Mouse (Mus musculus): ENCODE data around the gene Emb. TPM values are rescaled to one million over a fixed set of nuclear protein-coding genes. Genes with fewer than 3 reads are reported as not detected.

Gene Emb
- polyA plus RNA-seq, 1 experiment from 2014 or later: 17.3 TPM

DNA sequence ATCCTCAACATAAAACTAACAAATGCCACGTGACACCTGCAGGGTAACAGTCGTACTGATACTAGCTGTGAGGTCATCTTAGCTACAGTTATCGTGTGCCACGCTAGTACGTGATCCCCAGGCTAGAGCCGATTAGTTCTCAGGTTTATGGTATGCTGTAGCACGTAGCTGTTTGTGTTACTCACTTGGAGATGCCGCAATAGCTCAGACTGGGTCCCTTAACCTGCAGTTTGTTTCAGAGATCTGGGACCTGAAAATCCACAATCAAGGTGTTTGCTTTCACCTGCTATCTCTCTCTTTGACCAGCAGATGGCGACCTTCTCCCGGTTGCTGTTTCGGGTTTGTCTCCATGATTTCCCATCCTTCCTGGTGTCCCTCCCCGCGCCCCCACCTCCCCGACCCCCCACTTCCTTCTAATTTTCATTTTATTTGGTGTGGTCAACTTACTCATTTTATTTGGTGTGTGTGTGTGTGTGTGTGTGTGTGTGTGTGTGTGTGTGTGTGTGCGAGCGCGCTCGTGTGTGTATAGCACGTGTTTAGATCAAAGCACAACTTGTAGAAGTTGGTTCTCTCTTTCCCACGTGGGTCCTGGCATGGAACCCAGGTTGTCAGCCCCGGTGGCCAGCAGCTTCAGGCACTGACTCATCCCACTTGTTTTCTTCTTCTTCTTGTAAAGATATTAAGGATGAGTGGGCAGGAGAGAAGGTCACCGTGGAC is 5.4 kb upstream of the Emb start:
- no peak; the same call in 1 of the 2 replicates for ATAC-seq (ENCODE audit: low read depth)
- Histone ChIP-seq H3K36me3 (no peaks in the 10 kb centered on the region), H3K27me3 (no peaks in the 10 kb centered on the region), H3K9ac (no peak overlapping the region), H3K27ac (no peak overlapping the region), H3K4me1 (replicated peaks) (no peaks in the 10 kb centered on the region), H3K9me3 (replicated peaks) (no peaks in the 10 kb centered on the region), H3K4me3 (replicated peaks) (no peak overlapping the region), H3K4me2 (no peak overlapping the region)
- no peak for DNase-seq
- WGBS (ENCODE audit: insufficient replicate concordance): 34% methylated on average over 22 of the region's 22 CpGs

DNA sequence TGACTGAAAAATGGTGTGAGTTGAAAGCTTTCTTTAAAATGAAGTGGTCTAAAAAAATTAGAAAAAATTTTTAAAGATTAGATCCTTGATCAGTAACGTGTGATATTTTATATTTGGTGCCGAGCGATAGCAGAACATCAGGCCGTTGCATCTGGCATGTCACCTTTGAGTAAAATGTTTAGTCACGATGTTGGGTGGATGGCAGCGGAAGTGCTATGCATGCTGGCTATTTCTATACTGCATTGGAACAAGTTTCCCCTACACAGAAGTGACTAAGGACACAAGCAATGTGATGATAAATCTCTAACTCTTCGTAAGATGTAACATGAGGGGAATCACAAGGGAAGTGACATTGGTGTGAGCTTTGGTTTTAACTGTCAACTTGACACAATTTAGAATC is 3.7 kb upstream of the Emb start:
- no peak for DNase-seq
- no peaks in the 10 kb centered on the region for H3K27me3 ChIP-seq
- H3K4me3 ChIP-seq (replicated peaks): no peak overlapping the region
- 81% methylated on average over 7 of the region's 7 CpGs for WGBS (ENCODE audit: insufficient replicate concordance)
- H3K36me3 ChIP-seq: no peaks in the 10 kb centered on the region
- H3K27ac ChIP-seq: no peak overlapping the region
- H3K4me1 ChIP-seq (replicated peaks): no peaks in the 10 kb centered on the region
- H3K4me2 ChIP-seq: no peak overlapping the region
- ATAC-seq (ENCODE audit: low read depth): no peak
- no peaks in the 10 kb centered on the region for H3K9me3 ChIP-seq (replicated peaks)
- H3K9ac ChIP-seq: no peak overlapping the region

DNA sequence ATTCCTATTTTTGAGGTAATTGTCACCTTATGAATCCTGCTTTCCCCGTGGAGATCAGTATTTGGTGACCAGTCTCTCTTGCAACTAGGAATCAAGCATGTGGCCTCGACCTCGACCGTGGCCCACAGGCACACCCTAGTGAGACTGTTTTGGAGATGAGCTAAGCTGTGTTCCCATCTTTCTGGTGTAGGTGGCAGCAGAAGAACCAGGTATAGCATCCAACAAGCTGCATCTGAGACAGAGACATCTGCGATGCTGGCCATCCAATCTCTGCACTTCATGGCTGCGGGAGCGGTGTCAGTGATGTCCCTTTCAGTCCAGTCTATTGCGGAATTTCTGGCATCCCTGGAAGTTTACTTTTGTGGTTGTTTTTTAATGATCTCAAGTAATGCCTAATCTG is 2.3 kb upstream of the Emb start:
- no peaks in the 10 kb centered on the region for H3K36me3 ChIP-seq
- no peak overlapping the region for H3K27ac ChIP-seq
- H3K4me1 ChIP-seq (replicated peaks): no peaks in the 10 kb centered on the region
- no peak overlapping the region for H3K9ac ChIP-seq
- DNase-seq (no peak), ATAC-seq (ENCODE audit: low read depth) (no peak)
- no peaks in the 10 kb centered on the region for H3K9me3 ChIP-seq (replicated peaks)
- no peaks in the 10 kb centered on the region for H3K27me3 ChIP-seq
- no peak overlapping the region for H3K4me2 ChIP-seq
- 74% methylated on average over 8 of the region's 8 CpGs for WGBS (ENCODE audit: insufficient replicate concordance)
- H3K4me3 ChIP-seq (replicated peaks): no peak overlapping the region

DNA sequence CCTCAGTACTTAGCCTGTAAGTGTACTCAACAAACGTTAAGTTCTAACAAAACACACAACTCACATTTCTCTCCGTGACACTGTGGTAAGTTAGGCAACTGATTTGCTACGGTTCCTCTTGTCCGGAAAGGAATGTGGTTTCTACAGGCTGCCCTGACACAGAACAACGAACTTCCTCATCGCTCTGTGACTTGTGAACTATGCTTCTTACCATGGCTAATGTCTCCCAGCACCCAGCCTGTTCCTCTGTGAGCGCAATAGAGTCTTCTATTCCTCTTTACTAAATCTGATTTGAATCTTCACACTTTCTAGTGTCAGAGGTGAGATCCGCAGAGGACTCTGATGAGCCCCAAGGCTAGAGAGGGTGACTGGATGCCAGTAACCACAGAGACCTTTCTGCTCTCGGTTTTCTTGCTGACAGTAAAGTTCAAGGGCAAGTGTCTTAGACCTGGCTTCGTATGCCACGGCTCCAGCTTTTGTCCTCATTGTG is 3.1 kb downstream of the Emb start:
- Histone ChIP-seq H3K27me3 (no peaks in the 10 kb centered on the region), H3K4me3 (replicated peaks) (no peak overlapping the region), H3K27ac (no peak overlapping the region), H3K4me2 (no peak overlapping the region), H3K9me3 (replicated peaks) (no peaks in the 10 kb centered on the region), H3K36me3 (no peaks in the 10 kb centered on the region), H3K4me1 (replicated peaks) (peaks cover 7% of the 10 kb centered on the region), H3K9ac (no peak overlapping the region)
- ATAC-seq (ENCODE audit: low read depth) (no peak), DNase-seq (no peak)
- 10% methylated on average over 11 of the region's 11 CpGs for WGBS (ENCODE audit: insufficient replicate concordance)

DNA sequence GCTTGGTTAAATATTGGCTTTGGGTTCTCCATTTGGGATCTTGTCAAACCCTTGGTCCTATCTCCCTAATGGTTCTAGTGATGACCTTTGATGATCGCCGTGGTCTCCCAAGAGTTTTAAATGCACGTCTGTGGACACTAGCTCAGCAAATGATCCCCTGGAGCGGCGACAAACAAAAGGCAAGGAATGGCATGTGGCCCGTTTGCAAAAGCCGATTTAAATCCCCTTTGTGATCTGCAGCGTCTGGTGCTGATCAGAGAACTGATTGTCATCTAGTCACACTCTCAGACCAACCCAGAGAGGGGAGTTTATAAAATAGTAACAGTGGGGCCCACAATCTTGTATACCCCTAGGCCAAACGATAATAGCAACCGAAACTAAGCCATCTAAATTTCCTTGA is 7.1 kb downstream of the Emb start:
- no peak for ATAC-seq (ENCODE audit: low read depth)
- Histone ChIP-seq H3K36me3 (no peaks in the 10 kb centered on the region), H3K4me2 (no peak overlapping the region), H3K4me3 (replicated peaks) (no peak overlapping the region), H3K9ac (no peak overlapping the region), H3K9me3 (replicated peaks) (no peaks in the 10 kb centered on the region), H3K27ac (no peak overlapping the region), H3K4me1 (replicated peaks) (peaks cover 14% of the 10 kb centered on the region), H3K27me3 (peaks cover 16% of the 10 kb centered on the region)
- 41% methylated on average over 10 of the region's 10 CpGs for WGBS (ENCODE audit: insufficient replicate concordance)
- DNase-seq: no peak

DNA sequence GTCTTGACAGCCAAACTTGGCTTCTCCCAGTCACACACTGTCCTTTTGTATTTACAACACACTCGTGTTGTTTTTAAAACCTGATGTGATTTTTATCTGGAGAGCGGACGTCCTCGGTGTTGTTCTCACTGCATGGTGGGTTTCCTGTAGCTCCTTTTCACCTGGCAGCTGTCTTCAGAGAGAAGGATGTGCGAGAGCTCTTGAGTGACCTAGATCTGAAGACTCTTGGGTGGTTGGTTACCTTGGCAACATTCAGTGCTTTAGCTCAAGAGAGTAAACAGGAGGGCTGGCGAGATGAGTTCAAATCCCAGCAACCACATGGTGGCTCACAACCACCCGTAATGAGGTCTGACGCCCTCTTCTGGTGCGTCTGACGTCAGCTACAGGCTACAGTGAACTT is 7.8 kb downstream of the Emb start:
- no peak for DNase-seq
- WGBS (ENCODE audit: insufficient replicate concordance): 32% methylated on average over 10 of the region's 10 CpGs

DNA sequence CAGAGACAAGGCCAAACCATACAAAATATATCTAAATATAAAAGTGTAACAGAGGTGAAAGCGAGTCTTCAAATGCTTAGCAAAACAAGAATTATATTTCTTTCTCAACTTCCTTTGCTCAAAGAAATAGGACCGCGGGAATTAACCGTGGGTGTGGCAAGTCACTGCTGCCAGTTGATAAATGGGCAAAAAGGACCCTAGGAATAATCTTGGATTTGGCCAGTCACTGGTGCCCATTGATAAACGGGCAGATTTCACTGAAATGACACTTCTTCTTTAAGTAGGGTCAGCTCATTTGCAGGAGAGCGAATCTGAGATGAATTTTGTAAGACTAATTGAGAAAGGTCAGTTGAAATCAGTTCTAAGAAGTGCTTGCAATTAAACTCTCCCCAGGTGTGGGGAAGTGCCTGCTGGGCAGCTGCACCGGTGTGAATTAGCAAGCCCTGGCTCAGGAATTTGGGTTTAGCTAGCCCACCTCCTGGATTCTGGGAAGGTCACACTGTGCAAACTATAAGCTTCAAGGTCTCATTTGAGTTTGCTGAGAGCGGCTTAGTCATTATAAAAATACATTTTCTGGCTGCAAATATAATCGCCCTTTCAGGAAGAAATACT is 8.5 kb downstream of the Emb start:
- Histone ChIP-seq H3K27ac (no peak overlapping the region), H3K9me3 (replicated peaks) (no peaks in the 10 kb centered on the region), H3K4me2 (no peak overlapping the region), H3K9ac (no peak overlapping the region), H3K36me3 (no peaks in the 10 kb centered on the region), H3K4me3 (replicated peaks) (no peak overlapping the region), H3K4me1 (replicated peaks) (peaks cover 17% of the 10 kb centered on the region), H3K27me3 (peaks cover 30% of the 10 kb centered on the region)
- DNase-seq (no peak), ATAC-seq (ENCODE audit: low read depth) (no peak)
- WGBS (ENCODE audit: insufficient replicate concordance): 28% methylated on average over 9 of the region's 9 CpGs

More for the DNA sequence above, 7.8 kb downstream of the Emb start:
- Histone ChIP-seq H3K27ac (no peak overlapping the region), H3K4me3 (replicated peaks) (no peak overlapping the region), H3K27me3 (peaks cover 22% of the 10 kb centered on the region), H3K9me3 (replicated peaks) (no peaks in the 10 kb centered on the region), H3K9ac (no peak overlapping the region), H3K4me1 (replicated peaks) (peaks cover 17% of the 10 kb centered on the region), H3K4me2 (no peak overlapping the region), H3K36me3 (no peaks in the 10 kb centered on the region)
- ATAC-seq (ENCODE audit: low read depth): no peak

DNA sequence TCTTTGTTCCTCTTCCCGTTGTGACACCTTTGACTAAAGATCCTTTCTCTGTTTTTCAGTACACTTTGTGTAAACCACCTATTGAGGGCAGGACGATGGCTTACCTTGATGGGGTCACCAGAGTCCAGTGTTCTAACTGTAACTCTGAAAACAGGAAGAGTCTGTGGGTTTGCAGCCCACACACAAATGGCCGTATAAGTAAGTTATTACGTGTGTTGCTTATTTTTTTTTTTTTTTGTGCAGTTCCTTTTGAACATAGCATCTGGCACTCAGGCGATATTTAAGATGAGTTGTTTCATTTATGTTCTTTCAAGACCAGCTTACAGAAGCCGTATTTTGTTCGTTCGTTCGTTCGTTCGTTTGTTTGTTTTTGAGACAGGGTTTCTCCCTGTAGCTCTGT is 9.3 kb downstream of the Emb start:
- 44% methylated on average over 11 of the region's 11 CpGs for WGBS (ENCODE audit: insufficient replicate concordance)
- Histone ChIP-seq H3K4me1 (replicated peaks) (peaks cover 17% of the 10 kb centered on the region), H3K9me3 (replicated peaks) (no peaks in the 10 kb centered on the region), H3K27me3 (peaks cover 37% of the 10 kb centered on the region), H3K4me3 (replicated peaks) (no peak overlapping the region), H3K4me2 (no peak overlapping the region), H3K9ac (no peak overlapping the region), H3K27ac (no peak overlapping the region), H3K36me3 (no peaks in the 10 kb centered on the region)
- DNase-seq: no peak
- ATAC-seq (ENCODE audit: low read depth): no peak

DNA sequence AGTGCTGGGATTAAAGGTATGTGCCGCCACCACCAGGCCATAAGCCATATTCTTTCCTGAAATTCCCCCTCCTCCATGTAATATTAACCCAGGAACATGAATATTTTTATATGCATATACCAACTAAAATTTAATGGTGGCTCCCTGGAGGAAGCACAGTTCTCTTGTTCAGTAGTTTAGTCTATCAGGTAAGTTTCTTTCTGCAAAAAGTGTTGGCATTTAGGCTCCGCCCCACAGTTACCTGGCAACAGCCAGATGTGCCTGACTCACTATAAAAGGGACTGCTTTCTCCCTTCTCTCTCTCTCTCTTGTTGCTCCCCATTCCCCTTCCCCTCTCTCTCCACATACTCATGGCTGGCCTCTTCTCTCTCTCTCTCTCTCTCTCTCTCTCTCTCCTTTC is 9.8 kb downstream of the Emb start:
- no peak overlapping the region for H3K4me2 ChIP-seq
- H3K4me1 ChIP-seq (replicated peaks): peaks cover 17% of the 10 kb centered on the region
- H3K9me3 ChIP-seq (replicated peaks): no peaks in the 10 kb centered on the region
- WGBS (ENCODE audit: insufficient replicate concordance): 66% methylated on average over 2 of the region's 2 CpGs
- H3K9ac ChIP-seq: no peak overlapping the region
- ATAC-seq (ENCODE audit: low read depth): no peak
- no peak for DNase-seq
- H3K36me3 ChIP-seq: no peaks in the 10 kb centered on the region
- peaks cover 41% of the 10 kb centered on the region for H3K27me3 ChIP-seq
- no peak overlapping the region for H3K4me3 ChIP-seq (replicated peaks)
- no peak overlapping the region for H3K27ac ChIP-seq

DNA sequence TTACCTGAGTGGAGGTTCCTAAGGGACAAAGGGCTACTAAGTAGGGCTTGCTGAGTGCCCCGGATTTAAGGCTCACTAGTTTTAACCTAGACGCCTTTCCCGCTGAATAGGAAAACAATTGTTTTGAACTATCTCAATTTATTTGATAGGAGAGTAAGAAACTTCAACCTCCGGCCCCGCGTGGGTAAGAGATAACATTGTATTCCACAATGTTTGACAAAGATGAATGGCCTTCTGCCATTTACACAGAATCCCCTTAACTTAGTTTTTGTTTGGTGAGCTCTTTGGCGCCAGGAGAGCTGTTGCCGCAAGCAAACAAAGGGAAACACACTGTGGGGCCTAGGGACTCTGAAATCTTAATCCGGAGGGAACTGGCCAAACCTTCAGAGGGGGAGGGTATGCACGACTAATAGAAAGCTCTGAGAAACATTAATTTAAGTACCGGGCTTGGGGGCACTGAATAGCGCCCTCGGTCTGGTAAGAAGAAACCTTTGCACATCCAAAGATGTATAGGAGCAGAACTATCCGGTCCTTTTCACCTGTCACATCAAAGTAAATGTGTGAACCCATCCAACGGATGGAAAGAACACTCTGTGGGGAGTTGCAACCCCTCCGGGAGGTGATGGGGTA is 11.7 kb downstream of the Emb start:
- Histone ChIP-seq H3K36me3 (no peaks in the 10 kb centered on the region), H3K4me3 (replicated peaks) (peak overlapping the region; percentile 59), H3K9me3 (replicated peaks) (no peaks in the 10 kb centered on the region), H3K27ac (no peak overlapping the region), H3K9ac (no peak overlapping the region), H3K4me1 (replicated peaks) (peaks cover 17% of the 10 kb centered on the region), H3K4me2 (peak overlapping the region; percentile 64), H3K27me3 (peaks cover 42% of the 10 kb centered on the region)
- ATAC-seq (ENCODE audit: low read depth) (peak; percentile 17; the same call in 1 of the 2 replicates), DNase-seq (no peak)
- WGBS (ENCODE audit: insufficient replicate concordance): 13% methylated on average over 16 of the region's 16 CpGs

DNA sequence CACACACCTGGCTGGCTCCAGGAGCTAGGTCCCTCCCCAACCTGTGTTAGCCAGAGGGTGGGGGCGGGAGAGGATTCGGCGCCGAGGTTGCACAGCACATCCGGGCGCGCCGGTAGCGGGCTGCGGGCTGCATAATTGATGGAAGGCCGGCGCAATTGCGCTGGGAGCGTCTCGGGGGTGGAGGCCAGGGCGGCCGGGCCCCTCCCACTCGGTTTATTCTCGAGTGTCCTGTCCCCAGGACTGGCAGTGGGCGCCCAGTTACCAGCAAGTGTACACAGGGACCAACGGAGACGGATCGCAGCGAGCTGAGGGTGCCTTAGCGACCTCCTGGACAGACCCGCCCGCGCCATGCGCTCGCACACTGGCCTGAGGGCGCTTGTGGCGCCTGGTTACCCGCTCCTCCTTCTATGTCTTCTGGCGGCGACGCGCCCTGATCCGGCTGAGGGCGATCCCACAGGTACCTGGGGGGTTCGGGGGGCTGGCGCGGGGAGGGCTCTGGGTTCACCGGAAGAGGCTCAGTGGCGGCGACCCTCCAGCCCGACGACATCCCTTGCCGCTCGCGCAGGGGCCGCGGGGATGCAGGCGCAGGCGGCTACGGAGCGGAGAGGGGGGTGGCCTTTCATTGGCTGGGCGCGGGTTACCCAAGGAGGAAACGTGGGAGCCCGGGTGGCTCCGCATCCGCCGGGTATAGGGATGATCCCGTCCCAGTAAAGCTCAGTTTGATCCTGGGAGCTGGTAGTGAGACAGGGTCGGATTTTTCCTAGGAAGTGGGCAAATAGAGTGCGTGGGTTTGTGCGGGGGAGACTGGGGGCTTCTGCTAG is 12.4 kb downstream of the Emb start, which contains the start of gene Gm17509:
Gene Gm17509, minus strand, starts transcription at position 575 of the 821 bp plus-strand sequence.
- Histone ChIP-seq H3K4me2 (peak within 1 kb of the TSS; percentile 64), H3K36me3 (no peaks in the 10 kb centered on the region), H3K9ac (peak within 1 kb of the TSS; percentile 40), H3K9me3 (replicated peaks) (no peaks in the 10 kb centered on the region), H3K27ac (peak within 1 kb of the TSS; percentile 39; the same call in 1 of the 2 replicates), H3K4me3 (replicated peaks) (peak within 1 kb of the TSS; percentile 59), H3K4me1 (replicated peaks) (peaks cover 13% of the 10 kb centered on the region), H3K27me3 (peaks cover 42% of the 10 kb centered on the region)
- DNase-seq (no peak), ATAC-seq (ENCODE audit: low read depth) (peak; percentile 68)
- 1% methylated on average over 67 of the region's 67 CpGs for WGBS (ENCODE audit: insufficient replicate concordance)

Measured in liver, embryonic 13.5 days (tissue).